Mouse (Mus musculus): ENCODE data around the gene Zfp366.
A peak's percentile ranks its signal among the peaks of the same experiment; 100 is the strongest.
"Not testable (repeated sequence)": the region's sequence is repeated elsewhere in the genome, so short reads cannot be mapped to it uniquely, and the experiment has no call there.

Gene Zfp366

DNA sequence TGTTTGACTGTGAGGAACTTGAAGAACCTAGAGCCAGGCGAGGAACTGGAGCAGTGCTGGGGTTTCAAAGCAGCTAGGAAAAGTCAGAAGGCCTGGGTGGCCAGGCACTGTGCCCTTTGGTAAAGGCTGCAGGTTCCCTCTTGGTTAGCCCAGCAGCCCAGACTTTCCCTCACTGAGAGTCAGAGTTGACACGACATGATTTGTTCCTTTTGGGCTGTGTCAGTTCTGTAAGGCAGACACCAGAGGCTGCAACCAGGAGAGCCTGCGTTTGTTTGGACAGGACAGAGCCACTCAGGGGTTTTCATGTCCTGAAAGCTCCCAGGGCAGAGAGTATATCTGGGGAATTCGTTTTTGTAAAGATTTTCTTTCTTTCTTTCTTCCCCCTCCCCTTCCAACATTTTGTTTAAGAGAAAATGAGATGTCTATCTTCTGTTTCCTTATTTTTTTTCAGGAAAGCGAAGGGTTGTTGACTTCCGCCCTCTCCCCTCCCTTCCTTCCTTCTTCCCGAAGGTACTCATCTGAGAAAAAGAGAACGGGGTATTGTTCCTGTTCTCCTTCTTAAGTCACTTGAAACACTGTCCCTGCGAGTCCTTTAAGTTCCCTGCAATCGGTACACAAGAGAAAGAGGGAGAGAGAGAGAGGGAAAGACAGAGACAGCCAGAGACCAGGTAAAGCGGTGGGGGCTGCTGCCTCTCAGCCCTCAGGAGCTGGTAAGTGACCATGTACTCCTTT lies at the start of gene Zfp366:
TSS of gene Zfp366 (plus strand) at position 669 of the 732 bp plus-strand sequence.
- no peak for DNase-seq (ENCODE audit: low spot score)

DNA sequence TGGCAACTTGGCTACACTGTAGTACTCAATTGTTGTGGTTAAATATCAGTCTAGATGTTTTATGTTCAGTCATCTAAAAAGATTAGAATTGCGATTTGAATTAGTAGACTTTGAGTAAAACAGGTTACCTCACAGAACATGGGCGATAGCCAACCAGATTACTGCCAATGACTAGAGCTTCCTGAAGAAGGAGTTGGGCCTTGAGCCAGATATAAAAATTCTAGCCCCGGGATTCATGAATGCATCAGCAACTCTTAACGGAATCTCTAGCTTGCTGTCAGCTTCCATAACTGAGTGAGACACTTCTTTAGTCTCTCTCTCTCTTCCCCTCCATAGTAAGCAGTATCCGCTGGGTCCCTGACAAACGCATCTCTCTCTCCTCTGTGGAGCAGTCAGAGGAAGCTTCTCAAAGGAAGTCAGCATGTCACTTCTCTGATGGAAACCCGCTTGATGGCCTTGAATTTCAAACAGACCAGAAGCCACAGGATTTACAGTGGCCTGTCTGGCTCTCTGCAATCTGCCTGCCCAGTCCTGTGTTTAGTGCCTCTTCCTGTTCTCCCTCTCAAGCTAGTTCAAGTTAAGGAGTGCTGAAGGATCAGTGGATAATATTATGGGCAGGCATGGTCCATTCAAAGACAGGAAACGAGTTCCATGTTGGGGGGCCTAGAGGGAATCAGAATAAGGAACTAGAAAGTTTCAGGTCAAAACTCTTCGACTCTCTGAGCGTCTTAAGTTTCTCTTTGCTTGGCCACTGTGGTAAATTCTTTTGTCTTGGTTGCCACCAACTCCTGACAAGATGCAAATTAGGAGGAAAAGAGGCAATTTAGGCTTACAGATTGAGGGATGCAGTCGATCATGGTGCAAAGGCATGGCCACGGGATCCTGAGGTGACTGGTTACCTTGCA lies 46.0 kb upstream of the Zfp366 start:
- no peak for DNase-seq (ENCODE audit: low spot score)

- no peak for DNase-seq (ENCODE audit: low spot score)
These were observed 38.2 kb upstream of the Zfp366 start for GRCm38 (mm10) chr13:99146355-99146871.

DNA sequence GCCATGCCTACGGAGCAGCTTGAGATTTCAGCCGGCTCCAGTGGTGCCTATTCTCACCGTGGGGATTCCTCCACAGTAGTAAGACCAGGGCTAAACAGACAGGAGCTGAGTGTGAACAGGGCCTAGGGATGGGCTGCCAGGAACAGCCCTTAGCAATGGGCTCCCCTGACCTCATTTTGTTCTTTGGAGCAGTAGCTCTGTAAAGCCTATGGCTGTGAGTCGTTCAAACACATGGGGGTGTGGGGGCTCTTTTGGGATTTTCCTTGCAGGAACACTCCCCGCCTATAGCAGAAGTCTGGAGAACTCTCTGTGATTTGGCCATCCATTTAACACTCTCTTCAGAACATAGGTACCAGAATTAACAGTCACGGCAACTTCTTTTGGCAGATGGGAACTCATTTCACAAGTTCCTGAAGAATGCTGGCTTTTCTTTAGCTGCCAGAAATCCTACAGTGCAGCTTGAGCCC lies 36.9 kb upstream of the Zfp366 start:
- no peak for DNase-seq (ENCODE audit: low spot score)

DNA sequence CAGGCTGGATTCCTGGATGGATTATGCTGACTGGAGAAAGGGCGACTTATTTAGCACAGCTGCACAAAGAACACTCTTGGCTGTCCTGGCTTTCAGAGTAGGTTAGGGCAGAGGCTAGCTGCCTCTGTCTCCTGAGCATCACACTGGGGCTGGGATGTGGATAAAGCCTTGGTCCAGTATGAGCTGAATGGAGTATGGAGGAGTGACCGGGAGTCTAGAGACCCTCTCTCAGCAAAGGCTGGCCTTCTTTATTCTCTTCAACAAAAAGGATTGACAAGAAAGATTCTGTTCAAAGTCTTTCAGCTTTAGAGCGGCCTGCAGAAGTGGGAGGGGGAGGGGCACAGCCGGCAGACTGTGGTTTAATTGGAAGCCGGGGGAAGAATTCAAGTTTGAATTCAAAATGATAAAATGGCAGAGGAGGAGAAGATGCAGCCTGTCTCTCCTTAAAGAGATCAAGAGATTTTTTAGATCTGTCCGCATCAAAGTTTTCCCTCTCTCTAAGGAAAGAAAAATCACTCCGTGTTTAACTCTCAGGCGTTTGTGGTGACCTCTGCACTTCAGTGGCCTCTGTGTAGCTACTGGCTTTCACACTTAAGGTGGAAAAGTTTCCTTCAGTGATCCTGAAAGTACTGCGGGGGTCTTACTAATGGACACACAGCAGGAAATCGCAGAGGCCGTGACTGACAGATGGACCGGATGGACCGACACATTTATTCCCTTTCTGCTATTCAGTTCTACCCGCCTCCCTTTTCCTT lies 34.9 kb upstream of the Zfp366 start:
- DNase-seq (ENCODE audit: low spot score): no peak

DNA sequence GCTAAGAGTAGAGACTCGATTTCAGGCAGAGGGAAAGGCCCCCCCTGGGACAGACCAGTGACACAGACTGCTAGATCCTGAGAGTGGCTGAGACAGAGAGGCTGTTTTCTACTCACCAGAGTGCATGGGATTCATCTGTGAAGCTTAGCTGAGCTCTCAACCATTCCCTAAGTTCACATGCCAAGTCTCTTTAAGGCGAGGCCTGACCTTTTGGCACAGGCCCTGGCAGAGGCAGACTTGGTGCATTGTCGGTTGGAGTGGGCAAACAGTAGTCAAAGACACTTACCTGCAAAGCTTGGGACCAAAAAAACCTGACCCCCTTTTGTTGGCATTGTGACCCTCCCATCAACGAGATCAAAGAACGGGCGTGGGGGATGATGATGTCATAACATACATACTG lies 34.0 kb upstream of the Zfp366 start:
- no peak for DNase-seq (ENCODE audit: low spot score)

DNA sequence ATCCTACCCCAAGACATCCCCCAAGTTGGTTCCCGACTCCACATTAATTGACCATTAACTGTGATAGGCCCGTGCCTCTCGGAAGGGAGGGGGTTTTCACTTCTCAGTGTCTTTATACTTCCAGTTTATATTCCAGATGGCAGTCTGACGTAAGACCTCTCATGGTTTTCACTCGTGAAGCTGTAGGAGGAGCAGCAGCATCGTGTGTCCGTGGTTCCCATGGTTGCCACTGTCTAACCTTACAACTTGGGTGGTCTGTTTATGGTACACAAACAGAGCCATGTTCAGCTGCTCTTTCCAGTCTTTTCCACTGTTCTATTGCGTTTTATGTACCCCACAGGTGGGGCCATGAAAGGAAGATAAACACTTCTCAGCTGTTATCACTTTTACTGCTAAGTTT lies 33.5 kb upstream of the Zfp366 start:
- DNase-seq (ENCODE audit: low spot score): no peak

- no peak for DNase-seq (ENCODE audit: low spot score)
These were observed 32.2 kb upstream of the Zfp366 start for GRCm38 (mm10) chr13:99152305-99152930.

DNA sequence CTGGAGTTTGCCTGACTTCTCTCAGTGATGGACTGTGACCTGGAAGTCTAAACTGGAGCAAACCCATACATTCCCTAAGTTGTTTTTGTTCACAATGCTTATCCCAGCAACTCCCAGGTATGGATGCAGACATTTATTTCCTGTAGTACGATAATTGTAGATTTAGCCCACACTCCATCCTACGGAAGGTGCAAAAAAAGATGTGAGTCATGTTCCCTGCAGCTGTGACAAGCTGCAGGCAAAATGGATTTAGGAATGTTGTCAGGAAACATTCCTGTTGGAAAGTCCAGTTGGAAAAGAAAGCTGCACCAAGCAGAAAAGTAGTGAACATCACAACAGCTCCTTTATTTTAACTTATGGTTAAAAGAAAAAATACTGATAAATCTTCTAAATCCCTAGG lies 26.9 kb upstream of the Zfp366 start:
- DNase-seq (ENCODE audit: low spot score): no peak

DNA sequence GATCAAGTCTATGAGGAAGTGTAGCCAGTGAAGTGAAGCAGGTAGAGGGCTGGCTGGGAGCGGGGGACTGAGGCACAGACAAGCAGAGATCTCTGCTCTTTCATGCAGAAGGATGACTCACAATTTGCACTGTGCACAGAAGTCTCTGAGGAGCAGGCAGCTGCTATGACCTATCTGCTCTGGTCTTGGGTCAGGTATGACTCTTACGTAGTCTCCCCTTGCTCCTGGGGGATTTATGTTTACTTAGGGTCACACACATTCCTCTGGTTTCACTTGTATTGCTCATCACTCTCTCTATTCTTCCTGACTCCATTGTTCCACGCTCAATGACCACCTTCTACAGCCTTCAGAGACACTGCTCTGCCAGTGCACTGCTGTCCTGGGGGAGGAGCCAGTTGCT lies 25.9 kb upstream of the Zfp366 start:
- DNase-seq (ENCODE audit: low spot score): no peak

- DNase-seq (ENCODE audit: low spot score): no peak
These were observed 21.6 kb upstream of the Zfp366 start for GRCm38 (mm10) chr13:99163071-99163470.

- peak; percentile 12 for DNase-seq (ENCODE audit: low spot score)
These were observed 20.9 kb upstream of the Zfp366 start for GRCm38 (mm10) chr13:99163521-99164359.

GRCm38 (mm10) chr13:99164360-99164759 lies 20.3 kb upstream of the Zfp366 start:
- no peak for DNase-seq (ENCODE audit: low spot score)

DNA sequence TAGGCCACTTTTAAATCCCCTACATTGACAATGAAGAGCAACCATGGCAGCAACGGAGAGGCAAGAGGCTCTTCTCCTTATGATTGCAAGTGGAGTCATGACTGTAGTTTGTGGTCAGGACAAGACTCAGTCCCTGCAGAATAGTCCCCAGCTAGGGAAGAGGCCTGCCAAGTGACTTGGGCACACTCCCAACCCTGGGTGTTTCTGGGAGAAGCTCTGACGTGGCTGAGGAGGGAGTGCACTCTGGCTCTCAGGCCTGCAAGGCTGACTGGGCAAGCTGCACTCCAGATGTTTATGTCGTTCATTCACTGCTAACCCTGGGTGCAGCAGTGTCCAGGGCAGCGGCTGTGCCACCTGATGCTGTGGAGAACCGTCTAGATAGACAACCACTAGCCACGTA lies 15.2 kb upstream of the Zfp366 start:
- no peak for DNase-seq (ENCODE audit: low spot score)

DNA sequence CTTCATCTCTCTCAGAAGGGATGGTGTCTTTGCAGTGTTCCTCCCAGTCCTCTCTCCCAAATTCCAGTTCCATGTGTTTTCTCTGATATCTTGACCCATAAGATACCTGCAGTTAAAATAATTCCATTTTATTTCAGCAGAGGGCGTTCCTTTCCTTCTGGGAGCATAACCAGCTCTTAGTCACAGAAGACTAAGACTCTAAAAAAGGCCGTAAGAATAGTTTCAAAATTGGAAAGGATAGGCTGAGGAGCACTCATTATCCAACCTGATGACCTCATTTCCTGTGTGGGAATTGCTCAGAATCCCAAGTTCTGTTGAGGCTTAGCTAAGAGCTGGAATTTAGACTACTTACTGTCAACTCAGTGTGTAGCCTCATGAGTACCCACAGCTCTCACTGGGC lies 14.3 kb upstream of the Zfp366 start:
- no peak for DNase-seq (ENCODE audit: low spot score)

DNA sequence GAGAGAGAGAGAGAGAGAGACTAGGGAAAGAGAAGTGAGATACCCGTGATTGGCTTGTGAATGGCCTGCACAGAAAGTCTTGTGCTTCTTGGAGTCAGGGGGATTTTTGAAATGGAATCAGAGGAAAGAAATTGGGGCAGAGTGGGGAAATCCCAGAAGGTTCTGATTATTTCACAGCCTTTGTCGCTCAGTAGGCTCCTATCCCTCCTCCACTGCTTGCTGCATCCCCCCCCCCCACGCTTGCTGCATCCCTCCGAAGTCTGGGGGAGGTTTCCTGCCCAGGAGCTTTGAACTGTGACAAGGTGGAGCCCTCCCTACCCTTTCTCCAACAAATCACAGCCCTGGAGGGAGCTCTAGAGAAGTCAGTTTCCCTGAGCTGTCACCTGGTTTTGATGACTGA lies 10.8 kb upstream of the Zfp366 start:
- no peak for DNase-seq (ENCODE audit: low spot score)

GRCm38 (mm10) chr13:99182828-99183227 lies 1.8 kb upstream of the Zfp366 start:
- DNase-seq (ENCODE audit: low spot score): not testable (repeated sequence)

DNA sequence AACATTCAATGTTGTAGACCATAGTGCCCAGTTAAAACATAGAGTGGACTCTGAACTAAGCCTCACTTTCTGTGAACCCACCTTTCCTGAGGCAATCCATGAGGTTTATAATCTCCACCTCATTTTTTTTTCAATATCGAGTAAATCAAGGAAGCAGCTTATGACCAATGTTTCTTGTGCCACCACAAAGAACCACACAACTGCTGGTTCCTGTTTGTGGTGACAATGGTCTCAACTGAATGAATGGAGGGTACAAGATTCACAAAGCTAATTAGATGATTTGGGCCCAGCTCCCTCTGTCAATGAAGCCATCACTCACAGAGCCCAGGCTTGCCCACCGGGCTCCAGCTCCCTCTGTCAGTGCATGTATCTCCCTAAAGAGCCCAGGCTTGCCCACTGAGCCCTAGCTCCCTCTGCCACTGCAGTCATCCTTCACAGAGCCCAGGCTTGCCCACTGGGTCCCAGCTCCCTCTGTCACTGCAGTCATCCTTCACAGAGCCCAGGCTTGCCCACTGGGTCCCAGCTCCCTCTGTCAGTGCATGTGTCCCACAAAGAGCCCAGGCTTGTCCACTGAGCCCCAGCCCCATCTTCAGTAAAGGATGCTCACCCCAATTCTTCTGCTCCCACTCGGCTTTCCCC lies 1.2 kb upstream of the Zfp366 start:
- no peak for DNase-seq (ENCODE audit: low spot score)

GRCm38 (mm10) chr13:99185573-99185972 lies 950 bp downstream of the Zfp366 start:
- no peak for DNase-seq (ENCODE audit: low spot score)

DNA sequence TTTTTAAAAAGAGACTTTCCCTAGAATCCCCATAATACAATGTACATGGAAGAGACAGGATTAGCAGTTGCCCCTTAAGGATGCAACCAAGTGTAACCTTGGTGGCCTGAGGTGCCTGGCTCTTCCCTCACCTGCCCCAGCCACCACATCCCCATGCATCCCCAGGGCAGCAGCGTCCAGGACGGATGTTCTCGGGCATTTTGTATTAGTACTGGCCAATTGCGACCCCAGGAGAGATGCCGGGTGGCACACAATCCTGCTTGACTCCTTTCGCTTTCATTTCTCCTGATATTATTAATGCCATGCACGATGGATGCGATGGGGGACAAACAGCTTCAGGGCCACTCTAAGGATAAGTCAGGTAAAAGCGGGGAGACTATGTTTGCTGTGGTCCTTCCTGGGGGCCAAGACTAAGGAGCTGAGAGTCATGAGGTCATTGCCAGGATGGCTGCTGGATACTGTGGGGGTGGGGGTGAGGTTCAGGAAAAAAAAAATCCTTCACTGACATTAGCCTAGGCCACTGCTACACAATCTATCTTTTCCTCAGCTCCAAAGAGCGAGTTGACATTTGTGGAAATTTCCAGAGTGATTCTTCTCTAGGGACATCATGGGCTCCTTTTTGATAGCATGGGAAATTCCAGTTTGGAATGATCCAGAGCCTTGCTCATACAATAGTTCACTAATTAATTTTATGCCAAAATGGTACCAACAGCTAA lies 1.7 kb downstream of the Zfp366 start:
- no peak for DNase-seq (ENCODE audit: low spot score)

Measured in yolk sac, embryonic 10.5 days (tissue).